Mouse (Mus musculus) MEL (cell line): ENCODE results near the gene Notum.

Experiments
- E2F4 ChIP-seq: IDR thresholded peaks from 2 replicates; pipeline ENCODE4 v1.6.1; 2011; ENCODE audit warnings: low read depth, low read length, improper control_type of control experiment, borderline replicate concordance
- ETS1 ChIP-seq: IDR thresholded peaks from 2 replicates; pipeline ENCODE4 v1.6.1; 2012; ENCODE audit warnings: low read depth, mild to moderate bottlenecking, inconsistent platforms, low read length, improper control_type of control experiment, moderate library complexity
- POLR2AphosphoS2 ChIP-seq: IDR thresholded peaks from 2 replicates; pipeline ENCODE4 v1.6.1; 2011; ENCODE audit warnings: low read length, improper control_type of control experiment

- TF ChIP-seq E2F4 (no peak), POLR2AphosphoS2 (no peak), ETS1 (no peak)
These were observed 33.3 kb downstream of the Notum start for GRCm38 (mm10) chr11:120627468-120628300.
